Mouse (Mus musculus): ENCODE data around the gene Tmem238. TPM values are rescaled to one million over a fixed set of nuclear protein-coding genes. Genes with fewer than 3 reads are reported as not detected.
A peak's percentile ranks its signal among the peaks of the same experiment; 100 is the strongest.

Gene Tmem238
- total RNA-seq, 2 experiments from 2014 or later, result 2.4 to 2.6 TPM

DNA sequence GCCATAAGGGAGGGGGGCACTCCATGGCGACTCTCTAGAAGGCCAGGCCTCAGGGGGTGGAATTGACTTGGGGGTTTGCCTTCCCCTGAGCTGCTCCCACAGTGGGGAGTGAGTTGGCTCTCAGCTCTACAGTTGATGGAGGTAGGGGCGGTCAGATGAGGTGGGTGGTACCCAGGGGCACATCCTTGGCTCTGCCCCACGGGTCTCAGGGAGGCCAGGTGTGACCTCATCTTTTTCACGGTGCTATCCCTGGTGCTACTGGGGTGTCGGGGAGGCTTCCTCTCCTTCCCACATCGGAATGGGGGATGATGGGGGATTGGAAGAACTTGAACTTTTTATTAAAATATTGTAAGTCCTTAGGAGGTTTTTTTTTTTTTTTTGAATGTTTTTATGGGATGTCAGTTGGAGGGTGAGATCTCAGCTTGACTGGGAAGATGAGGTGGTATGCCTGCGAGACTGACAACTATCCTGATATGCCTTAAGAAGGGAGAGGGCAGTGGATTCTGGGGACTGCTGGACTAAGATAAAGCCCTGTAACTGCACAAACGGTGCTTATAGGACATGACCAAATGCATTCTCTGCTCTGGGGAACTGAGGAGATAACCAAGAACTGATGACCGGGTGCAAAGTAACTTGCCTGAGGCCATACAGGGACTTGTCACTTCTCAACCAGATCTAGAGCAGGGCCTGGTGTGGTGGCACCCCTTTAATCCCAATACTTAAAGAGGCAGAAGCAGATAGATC lies 42.1 kb downstream of the Tmem238 start:
- DNase-seq (ENCODE audit: low spot score in 2 of 2), result no peak

DNA sequence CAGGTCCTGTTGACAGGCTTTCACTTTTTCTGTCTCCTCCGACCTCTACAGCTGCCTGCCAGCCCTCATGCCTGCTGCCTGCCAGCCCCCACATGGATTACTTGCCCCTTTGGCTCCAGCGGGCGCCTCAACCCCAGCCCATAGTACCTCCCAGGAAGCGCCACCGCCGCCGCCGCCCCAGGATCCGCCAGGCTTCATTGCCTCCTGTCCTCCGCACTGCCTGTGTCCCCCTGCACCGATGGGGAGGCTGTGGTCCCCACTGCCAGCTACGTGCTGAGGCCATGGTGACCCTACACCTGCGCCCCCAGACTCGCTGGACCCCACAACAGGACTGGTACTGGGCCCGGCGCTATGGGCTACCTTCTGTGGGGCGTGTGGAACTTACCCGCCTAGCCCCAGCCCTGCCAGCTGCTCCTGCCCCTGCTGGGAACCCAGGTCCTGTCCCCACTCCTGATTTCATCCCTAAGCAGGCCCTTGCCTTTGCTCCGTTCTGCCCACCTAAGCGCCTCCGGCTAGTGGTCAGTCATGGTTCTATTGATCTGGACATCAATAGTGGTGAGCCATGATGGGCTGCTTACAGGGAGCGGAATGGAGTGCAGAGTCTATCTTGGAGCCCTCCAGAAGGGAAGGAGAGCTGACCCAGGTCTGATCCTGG lies 43.0 kb downstream of the Tmem238 start:
- DNase-seq (ENCODE audit: low spot score in 2 of 2), result no peak

DNA sequence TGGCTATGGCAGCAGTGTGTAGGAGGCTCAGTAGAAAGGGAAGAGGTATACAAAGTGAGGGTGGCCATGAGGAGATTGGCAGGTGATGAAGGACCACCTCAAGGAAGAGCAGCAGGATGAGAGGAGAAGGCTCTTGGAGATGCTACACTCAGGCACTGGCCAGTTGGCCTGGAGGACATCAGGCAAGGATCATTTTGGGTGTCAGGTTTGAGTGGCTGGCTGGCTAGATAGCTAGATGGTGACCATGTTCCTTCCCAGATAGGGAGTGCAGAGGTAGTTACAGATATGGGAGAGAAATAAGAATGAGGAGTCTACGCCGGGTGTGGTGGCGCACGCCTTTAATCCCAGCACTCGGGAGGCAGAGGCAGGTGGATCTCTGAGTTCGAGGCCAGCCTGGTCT lies 44.6 kb downstream of the Tmem238 start:
- no peak for DNase-seq (ENCODE audit: low spot score in 2 of 2)

DNA sequence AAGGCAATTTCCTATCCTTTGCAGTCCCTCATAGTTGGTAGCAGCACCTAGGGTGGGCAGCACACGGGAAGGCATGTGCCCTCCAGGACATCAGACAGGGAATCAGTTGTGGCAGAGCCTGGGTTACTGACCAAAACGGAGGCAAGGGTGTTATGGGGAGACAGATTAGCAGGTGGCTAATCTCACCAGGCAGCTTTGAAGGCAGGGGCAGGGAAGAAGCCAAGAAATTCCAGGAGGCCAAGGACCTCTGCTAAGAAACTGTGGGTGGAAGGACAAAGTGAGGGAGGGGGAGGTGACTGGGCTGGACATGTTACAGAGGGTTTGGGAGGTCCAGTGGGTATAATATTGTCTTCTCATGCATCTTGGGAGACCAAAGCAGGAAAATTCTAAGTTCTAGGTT lies 46.1 kb downstream of the Tmem238 start:
- no peak for DNase-seq (ENCODE audit: low spot score in 2 of 2)

DNA sequence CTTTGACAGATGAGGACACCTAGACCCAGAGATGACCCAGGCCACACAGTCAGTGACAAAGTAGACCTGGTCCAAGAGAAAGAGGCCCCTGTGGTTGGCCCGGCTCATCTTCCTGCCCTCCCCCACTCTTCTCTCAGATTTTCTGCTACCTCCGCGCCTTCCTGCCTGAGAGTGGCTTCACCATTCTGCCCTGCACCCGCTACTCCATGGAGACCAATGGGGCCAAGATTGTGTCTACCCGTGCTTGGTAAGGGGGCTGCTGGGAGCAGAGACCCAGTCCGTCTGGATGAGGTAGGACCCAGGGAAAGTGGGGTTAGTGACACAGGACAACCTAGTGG lies 47.0 kb downstream of the Tmem238 start:
- DNase-seq (ENCODE audit: low spot score in 2 of 2), result no peak

DNA sequence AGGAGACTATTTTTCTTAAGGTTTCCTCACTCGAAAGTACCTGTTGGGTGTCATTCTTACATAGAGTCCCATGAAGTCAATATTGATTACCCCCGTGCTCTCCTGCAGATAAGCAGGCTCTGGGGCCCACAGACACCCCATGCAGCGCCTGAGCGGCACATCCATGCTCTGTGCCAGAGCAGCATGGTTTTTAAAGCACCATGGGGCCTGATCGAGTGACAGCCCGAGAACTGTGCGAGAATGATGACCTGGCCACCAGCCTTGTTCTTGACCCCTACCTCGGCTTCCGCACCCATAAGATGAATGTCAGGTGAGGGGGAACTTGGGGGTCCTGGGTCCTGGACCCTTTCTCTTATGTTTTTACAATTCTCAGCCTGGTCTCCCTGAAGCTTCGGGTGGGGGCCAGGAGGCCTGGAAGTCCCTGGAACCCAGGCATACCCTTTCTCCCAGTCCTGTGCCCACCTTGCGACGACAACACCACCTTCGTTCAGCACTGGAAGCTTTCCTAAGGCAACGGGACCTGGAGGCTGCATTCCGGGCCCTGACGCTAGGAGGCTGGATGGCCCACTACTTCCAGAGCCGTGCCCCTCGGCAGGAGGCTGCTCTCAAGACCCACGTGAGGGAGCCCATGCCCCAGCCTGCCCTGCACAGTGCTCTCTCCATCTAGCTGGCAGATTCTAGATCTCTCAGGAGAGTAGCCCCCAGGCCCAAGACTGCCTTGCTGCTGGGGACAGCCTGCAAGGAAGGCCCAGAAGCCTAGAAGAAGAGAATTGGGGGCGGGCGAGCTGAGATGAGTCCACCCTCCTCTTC lies 47.6 kb downstream of the Tmem238 start:
- DNase-seq (ENCODE audit: low spot score in 2 of 2), result no peak

DNA sequence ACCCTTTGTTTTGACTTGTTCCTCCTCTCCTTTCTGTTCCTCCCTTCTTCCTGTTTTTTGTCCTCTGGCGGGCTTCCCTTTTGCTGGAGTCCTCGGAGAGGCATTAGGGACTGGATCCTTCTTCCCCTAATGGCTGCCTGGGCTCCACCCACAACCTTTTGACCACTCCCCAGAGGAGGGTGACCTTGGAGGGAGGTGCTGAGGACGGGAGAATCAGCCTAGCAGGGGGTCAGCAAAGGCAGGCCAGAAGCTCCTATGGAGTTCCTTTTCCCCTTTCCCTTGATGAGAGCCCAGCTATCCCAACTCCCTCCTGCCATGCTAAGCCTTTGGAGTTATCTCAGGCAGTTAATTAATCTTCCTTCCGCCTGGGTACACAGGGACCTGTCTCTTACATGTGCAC lies 48.3 kb downstream of the Tmem238 start:
- DNase-seq (ENCODE audit: low spot score in 2 of 2), result peak; percentile 27 to 40

DNA sequence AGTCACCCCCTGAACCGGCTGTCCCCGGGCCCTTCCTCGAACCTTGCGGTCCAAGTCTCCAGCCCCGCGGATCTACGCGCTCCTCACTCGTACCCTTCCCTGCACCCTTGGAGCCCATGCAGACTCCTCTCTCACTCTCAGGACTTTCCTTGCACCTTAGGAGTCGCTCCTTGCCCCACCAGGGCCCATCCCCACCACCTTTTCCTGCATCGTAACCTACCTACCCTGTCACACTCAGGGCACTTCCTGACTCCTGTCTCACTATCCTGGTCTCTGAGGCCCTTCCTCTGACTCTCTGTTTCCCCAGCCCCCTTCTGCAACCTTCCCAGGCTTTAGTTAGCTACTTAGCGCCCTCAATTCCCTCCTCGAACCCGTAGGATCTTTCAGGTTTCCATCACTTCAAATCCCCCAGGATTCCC lies 49.1 kb downstream of the Tmem238 start:
- no peak for DNase-seq (ENCODE audit: low spot score in 2 of 2)

DNA sequence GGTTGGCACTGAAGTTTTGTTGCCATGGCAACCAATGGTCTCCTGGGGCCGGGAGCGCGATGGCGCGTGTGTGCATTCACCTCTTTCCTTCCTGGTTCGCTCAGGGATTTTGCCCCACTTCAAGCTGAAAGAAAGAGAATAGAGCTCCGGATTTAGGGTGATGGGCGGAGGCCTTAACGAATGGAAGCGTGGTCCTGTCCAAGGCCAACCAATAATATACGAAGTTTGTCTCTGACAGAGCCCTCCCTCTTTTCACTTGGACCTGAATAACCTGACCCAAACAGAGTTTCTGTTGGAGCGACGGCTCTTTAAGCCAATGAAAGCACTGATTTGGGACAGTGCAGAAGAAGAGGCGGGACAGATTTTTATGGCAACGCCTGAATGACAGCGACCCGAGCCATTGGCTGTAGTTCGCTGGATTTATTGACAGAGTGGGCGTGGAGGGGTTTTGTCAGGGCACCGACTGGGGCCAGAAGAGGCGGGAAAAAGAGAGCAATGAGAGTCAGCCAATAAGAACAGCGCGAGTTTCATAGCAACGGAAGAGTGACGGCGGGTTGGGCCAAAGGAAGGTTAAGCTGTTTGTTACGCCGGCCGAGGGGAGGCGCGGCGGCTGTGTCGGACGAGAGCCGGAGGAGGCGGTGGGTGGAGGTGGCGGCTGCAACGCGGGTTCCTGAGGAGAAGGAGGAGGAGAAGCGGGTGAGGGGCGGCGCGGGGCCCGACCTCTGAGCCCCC lies 49.7 kb downstream of the Tmem238 start, which contains the start of gene Kmt5c:
Kmt5c (plus strand) TSS at position 572 of the 732 bp plus-strand sequence.
- DNase-seq (ENCODE audit: low spot score in 2 of 2), result peak; percentile 98 to 100

DNA sequence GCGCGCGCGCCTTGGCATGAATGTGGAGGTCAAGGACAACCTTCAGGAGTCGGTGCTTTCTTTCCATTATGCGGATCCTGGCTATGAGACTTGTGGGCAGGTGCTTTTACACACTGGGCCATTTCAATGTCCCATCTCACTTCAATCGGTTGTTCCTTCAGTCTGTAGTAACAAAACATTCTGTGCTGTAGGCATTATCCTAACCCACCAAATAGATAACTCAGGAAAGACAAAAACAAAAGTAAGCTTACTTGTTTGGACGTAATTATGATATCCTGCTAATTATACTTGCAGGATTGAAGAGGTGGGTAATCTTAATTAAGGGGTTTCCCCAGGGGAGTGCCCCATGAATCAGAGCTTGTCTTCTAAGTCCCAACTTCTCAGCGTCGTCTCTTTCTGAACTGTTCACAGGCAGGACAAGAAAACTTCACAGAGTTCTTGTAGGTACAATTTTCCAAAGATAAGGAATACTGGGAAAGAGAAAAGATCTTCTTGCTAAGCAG lies 50.4 kb downstream of the Tmem238 start:
- no peak for DNase-seq (ENCODE audit: low spot score in 2 of 2)

Other genes with a start within 250 kb of the Tmem238 start
- gene Syt5, start 242.1 kb downstream of the Tmem238 start, total RNA-seq (2021), result 100 to 1,000 TPM; 193 to 200 TPM
- under 1 TPM; 0.35 to 0.36 TPM for gene Ptprh, start 185.6 kb downstream of the Tmem238 start, total RNA-seq (2021)
- gene Tmem86b, start 158.2 kb downstream of the Tmem238 start, total RNA-seq (2021), result 10 to 100 TPM; 15.0 to 18.4 TPM
- 100 to 1,000 TPM; 140 TPM for gene Ppp6r1, start 130.6 kb downstream of the Tmem238 start, total RNA-seq (2021)
- gene Hspbp1, start 104.6 kb downstream of the Tmem238 start, total RNA-seq (2021), result 10 to 100 TPM; 89.0 to 94.8 TPM
- gene Brsk1, start 99.1 kb downstream of the Tmem238 start, total RNA-seq (2021), result 100 to 1,000 TPM; 306 to 327 TPM
- not detected for gene Tmem150b, start 64.4 kb downstream of the Tmem238 start, total RNA-seq (2021)
- gene Kmt5c, start 49.5 kb downstream of the Tmem238 start, total RNA-seq (2021), result 10 to 100 TPM; 38.9 to 44.2 TPM
- 1 to 10 TPM; 4.7 to 8.6 TPM for gene Cox6b2, start 36.6 kb downstream of the Tmem238 start, total RNA-seq (2021)
- gene Fam71e2, start 18.4 kb downstream of the Tmem238 start, total RNA-seq (2021), result not detected
- under 1 TPM; 0.21 to 0.38 TPM for gene Il11, start 6.8 kb downstream of the Tmem238 start, total RNA-seq (2021)
- not detected for gene Tmem190, start 6.7 kb downstream of the Tmem238 start, total RNA-seq (2021)
- 100 to 1,000 TPM; 498 to 526 TPM for gene Rpl28, start 3.2 kb upstream of the Tmem238 start, total RNA-seq (2021)
- 100 to 1,000 TPM; 103 to 123 TPM for gene Ube2s, start 22.9 kb upstream of the Tmem238 start, total RNA-seq (2021)
- gene Shisa7, start 55.0 kb upstream of the Tmem238 start, total RNA-seq (2021), result 100 to 1,000 TPM; 134 to 137 TPM
- gene Isoc2b, start 80.6 kb upstream of the Tmem238 start, total RNA-seq (2021), result 1 to 10 TPM; 3.2 to 5.5 TPM
- 1 to 10 TPM; 8.9 to 9.8 TPM for gene Isoc2a, start 87.5 kb upstream of the Tmem238 start, total RNA-seq (2021)
- under 1 TPM; 0.41 to 0.44 TPM for gene Gm36210, start 116.9 kb upstream of the Tmem238 start, total RNA-seq (2021)
- 10 to 100 TPM; 11.5 to 14.6 TPM for gene Zfp628, start 125.6 kb upstream of the Tmem238 start, total RNA-seq (2021)
- 10 to 100 TPM; 67.8 to 76.2 TPM for gene Nat14, start 132.4 kb upstream of the Tmem238 start, total RNA-seq (2021)
- gene Ssc5d, start 136.1 kb upstream of the Tmem238 start, total RNA-seq (2021), result 1 to 10 TPM; 2.7 to 2.8 TPM
- gene Sbk2, start 174.8 kb upstream of the Tmem238 start, total RNA-seq (2021), result not detected
- under 1 TPM; 0.44 to 0.67 TPM for gene Sbk3, start 181.5 kb upstream of the Tmem238 start, total RNA-seq (2021)
- gene Zfp579, start 206.5 kb upstream of the Tmem238 start, total RNA-seq (2021), result 10 to 100 TPM; 36.9 to 39.0 TPM
- 1 to 10 TPM; 5.7 to 6.4 TPM for gene Zfp524, start 224.8 kb upstream of the Tmem238 start, total RNA-seq (2021)
- gene Fiz1, start 225.0 kb upstream of the Tmem238 start, total RNA-seq (2021), result 10 to 100 TPM; 21.4 to 27.7 TPM
- not detected for gene Gm44973, start 225.8 kb upstream of the Tmem238 start, total RNA-seq (2021)
- gene Zfp865, start 230.7 kb upstream of the Tmem238 start, total RNA-seq (2021), result 10 to 100 TPM; 34.6 to 35.8 TPM
- 10 to 100 TPM; 65.6 to 67.2 TPM for gene Ccdc106, start 230.9 kb upstream of the Tmem238 start, total RNA-seq (2021)
- gene 4632433K11Rik, start 244.5 kb upstream of the Tmem238 start, total RNA-seq (2021), result not detected
- 1 to 10 TPM; 5.3 to 7.0 TPM for gene Zfp784, start 248.8 kb upstream of the Tmem238 start, total RNA-seq (2021)

Data from layer of hippocampus, postnatal 14 days (tissue).